Mouse (Mus musculus): ENCODE data around the gene Dst.

DNA sequence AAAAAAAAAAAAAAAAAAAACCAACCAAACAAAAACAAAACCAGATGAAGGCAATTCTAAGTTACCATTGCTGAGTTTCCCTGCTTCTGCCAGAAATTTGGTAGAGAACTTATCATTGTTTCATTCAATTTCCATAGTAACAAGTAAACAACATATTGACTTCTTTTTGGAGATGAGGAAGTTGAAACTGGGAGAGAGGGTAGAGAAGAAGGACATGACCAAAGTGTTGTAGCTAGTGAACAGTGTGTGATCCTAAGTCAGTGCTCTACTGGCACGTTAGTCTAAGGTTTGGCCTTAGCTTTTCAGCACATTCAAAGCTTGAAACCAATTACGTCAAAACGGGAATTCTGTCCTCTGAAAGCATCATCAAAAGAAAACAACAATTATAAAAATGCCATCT, 31.6 kb upstream of the Dst start:
- TF ChIP-seq CTCF (conservative IDR thresholded peaks at IDR 0.05; ENCODE audit: low read length): no peak
- no peak for TF ChIP-seq POU5F1 (IDR thresholded peaks at IDR 0.05; ENCODE audit: borderline replicate concordance, low read length)
- no peak for TF ChIP-seq NANOG (IDR thresholded peaks at IDR 0.05; ENCODE audit: borderline replicate concordance, low read length)

Data from E14TG2a.4 (cell line).